Mouse (Mus musculus): ENCODE measurements around the gene Arf3. TPM values are rescaled to one million over a fixed set of nuclear protein-coding genes. Genes with fewer than 3 reads are reported as not detected.

The Arf3 gene
- polyA plus RNA-seq (2012; rRNA removed): 14.4 and 15.5 TPM in 2 replicates

DNA sequence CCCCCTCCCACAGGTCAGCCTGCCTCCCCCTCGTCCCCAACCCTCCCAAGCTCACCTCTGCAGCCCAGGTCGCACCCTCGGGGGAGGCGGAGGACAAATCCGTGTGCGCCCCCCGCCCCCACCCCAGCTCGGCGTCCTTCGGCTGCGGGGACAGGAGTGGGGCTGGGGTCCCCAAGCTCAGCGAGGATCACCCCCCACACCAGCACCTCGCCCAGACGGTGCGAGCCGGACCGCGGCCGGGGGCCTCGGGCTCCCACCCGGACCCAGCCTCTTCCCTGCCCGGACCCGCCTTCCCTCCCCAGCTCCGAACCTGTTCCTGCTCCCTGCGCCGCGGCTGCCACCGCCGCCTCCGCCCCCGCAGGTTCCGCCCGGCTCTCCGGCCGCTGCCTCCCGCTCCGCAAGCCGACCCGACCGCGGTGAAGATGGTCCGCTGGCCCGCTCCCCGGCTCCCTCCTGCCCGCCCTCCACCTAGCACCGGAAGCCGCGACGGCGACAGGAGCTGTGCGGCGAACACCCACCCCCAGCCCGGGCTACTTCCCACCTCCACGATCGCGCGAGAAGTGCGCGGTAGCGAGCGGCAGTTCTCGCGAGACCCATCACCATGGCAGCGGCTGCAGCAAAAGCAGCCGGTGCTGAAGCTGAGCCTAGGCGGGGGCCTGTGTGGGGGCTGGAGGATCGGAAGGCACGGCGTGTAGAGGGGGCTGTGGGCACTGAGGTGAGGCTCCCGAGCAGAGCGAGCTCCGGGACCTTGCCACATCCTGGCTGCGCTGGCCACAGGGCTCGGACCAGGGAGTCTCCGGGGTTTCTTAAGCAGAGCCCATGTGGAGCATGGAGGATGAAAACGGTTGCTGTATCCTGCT, at the start of gene Arf3:
Arf3 (minus strand) TSS at position 545 of the 860 bp plus-strand sequence.

DNA sequence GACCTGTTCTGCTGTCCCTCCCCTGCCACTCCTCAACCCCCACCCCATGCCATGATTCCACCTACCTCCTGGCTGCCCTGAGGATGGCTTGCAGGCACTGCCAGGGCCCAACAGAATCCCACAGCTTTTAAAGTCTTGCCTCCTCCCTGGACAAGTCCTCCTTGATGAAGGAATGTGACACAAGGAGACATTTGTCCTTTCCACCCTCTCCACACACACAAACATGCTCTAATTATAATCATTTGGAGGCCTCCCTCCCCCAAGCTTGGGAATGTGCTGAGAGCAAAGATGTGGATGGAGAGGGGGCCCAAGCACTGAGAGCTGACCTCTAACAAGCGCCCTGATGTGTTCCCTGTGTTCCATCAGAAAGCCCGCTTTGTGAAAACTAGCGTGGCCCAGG, 46.4 kb upstream of the Arf3 start, which contains the start of gene Ddn:
Ddn (minus strand) TSS at position 101 of the 400 bp plus-strand sequence.

DNA sequence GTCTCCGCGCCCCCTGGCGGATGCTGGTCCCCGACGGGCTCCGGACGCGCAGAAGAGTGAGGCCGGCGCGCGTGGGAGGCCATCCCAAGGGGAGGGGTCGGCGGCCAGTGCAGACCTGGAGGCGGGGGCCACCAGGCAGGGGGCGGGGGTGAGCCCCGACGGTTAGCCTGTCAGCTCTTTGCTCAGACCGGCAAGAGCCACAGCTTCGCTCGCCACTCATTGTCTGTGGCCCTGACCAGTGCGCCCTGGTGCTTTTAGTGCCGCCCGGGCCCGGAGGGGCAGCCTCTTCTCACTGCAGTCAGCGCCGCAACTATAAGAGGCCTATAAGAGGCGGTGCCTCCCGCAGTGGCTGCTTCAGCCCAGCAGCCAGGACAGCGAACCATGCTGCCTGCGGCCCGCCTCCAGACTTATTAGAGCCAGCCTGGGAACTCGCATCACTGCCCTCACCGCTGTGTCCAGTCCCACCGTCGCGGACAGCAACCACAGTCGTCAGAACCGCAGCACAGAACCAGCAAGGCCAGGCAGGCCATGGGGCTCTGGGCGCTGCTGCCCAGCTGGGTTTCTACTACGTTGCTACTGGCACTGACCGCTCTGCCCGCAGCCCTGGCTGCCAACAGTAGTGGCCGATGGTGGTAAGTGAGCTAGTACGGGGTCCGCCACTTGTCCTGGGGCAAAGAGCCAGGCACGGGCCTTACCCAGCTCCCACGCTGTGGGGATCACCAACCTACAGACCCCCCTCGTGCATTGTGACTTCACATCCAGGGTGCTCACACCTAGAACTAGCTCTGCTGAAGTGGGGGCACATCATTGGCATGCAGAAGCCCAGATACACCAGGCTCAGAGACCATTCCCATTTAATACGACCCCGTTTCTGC, 26.9 kb upstream of the Arf3 start, which contains the start of gene Wnt1:
Wnt1 (plus strand) TSS at position 197 of the 875 bp plus-strand sequence.

GRCm38 (mm10) chr15:98777762-98778161, 14.7 kb upstream of the Arf3 start, which contains the start of gene Wnt10b:
TSS of gene Wnt10b (minus strand) at chr15:98778150.

DNA sequence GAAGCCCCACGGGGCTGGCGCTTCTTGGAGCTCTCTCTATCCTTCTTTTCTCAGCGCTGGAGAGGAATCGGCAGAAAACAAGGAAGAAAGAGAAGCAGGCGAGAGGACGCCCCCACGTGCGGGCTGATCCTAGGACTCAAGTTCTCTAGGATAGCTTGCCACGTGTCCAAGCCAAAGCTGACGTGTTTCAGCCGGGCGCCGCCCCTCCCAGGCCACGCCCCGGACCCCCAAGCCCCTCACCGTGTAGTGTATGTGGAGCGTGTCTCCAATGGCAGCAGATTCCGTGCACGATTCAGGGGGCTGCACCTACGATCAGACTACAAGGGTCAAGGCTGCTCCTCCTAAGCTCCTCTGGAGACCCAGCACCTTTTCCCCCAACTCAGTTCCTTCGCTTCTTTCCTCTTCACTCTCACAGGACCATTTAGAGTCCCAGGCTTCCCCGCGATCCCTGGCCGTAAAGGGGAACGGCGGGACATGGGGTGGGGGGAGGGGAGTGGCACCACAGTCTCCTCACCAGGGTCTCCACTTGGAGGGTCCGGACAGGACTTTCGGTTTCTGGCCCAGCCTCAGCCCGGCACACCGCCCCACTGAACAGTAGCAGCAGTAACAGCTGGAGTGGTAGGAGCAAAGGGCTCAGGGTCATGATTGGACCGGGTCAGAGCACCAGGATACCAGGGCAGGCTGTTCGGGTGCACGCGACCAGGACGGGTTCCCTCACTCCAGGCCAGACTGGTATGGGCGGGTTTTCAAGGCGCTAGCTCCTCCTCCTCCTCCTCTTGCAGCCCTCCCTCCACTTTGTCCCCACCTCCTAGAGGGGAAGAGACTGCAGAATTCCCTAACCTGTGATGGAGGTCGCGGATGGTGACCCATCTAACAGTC, 35.3 kb downstream of the Arf3 start, which contains the start of gene Fkbp11:
Fkbp11 (minus strand) TSS at position 756 of the 879 bp plus-strand sequence.

DNA sequence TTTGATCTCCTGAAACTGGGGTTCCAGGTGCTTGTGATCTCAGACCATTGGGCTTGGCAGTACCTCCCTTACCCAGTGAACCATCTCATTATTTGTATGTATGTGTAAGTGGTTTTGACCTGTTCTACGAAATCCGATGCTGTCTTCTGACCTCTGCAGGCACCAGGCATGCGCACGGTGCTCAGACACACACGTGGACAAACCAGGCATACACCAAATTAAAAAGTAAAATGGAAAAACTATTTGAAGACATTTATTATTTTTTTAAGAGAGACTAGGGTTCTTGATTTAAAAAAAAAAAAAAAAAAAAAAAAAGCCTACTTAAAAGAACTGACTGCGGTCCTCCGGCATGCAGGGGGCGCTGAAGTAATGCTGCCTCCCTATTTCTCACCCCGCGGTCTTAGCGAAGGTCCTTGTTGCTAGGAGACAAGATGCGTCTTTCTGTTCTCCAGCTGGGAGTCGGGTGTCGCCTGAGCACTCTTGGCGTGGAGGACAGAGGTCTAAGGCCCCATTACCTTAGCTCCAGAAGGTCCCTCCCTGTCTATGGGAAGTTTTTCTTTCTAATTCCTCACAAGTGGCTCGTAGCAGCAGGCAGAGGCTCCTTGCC, 55.1 kb downstream of the Arf3 start, which contains the start of gene Ccdc65:
Ccdc65 (plus strand) TSS at position 442 of the 607 bp plus-strand sequence.

Other genes starting within 250 kb of the Arf3 start
- gene Kansl2, start 228.9 kb downstream of the Arf3 start, polyA plus RNA-seq (2012; rRNA removed): 21.1 and 25.0 TPM in 2 replicates
- gene Ccnt1, start 192.3 kb downstream of the Arf3 start, polyA plus RNA-seq (2012; rRNA removed): 8.6 and 10.0 TPM in 2 replicates
- not detected in 2 replicates for gene 4930415O20Rik, start 192.2 kb downstream of the Arf3 start, polyA plus RNA-seq (2012; rRNA removed)
- gene Adcy6, start 153.1 kb downstream of the Arf3 start, polyA plus RNA-seq (2012; rRNA removed): 11.1 and 13.4 TPM in 2 replicates
- 0.82 and 1.4 TPM in 2 replicates for gene Cacnb3, start 132.4 kb downstream of the Arf3 start, polyA plus RNA-seq (2012; rRNA removed)
- gene Ddx23, start 100.3 kb downstream of the Arf3 start, polyA plus RNA-seq (2012; rRNA removed): 24.9 and 26.3 TPM in 2 replicates
- 0.52 and 0.66 TPM in 2 replicates for gene Rnd1, start 85.8 kb downstream of the Arf3 start, polyA plus RNA-seq (2012; rRNA removed)
- not detected in 2 replicates for gene Ccdc65, start 55.0 kb downstream of the Arf3 start, polyA plus RNA-seq (2012; rRNA removed)
- gene Fkbp11, start 35.0 kb downstream of the Arf3 start, polyA plus RNA-seq (2012; rRNA removed): 63.5 and 71.3 TPM in 2 replicates
- 0.01 and 0.05 TPM in 2 replicates for gene Wnt10b, start 14.9 kb upstream of the Arf3 start, polyA plus RNA-seq (2012; rRNA removed)
- not detected in 2 replicates for gene Wnt1, start 26.6 kb upstream of the Arf3 start, polyA plus RNA-seq (2012; rRNA removed)
- gene Ddn, start 46.3 kb upstream of the Arf3 start, polyA plus RNA-seq (2012; rRNA removed): 0.02 and 0.03 TPM in 2 replicates
- gene Prkag1, start 68.3 kb upstream of the Arf3 start, polyA plus RNA-seq (2012; rRNA removed): 72.8 and 84.3 TPM in 2 replicates
- gene Kmt2d, start 108.0 kb upstream of the Arf3 start, polyA plus RNA-seq (2012; rRNA removed): 5.0 and 5.8 TPM in 2 replicates
- 2.7 and 2.8 TPM in 2 replicates for gene Rhebl1, start 131.3 kb upstream of the Arf3 start, polyA plus RNA-seq (2012; rRNA removed)
- 0.07 and 0.08 TPM in 2 replicates for gene Dhh, start 135.3 kb upstream of the Arf3 start, polyA plus RNA-seq (2012; rRNA removed)
- 6.1 and 7.2 TPM in 2 replicates for gene Lmbr1l, start 155.0 kb upstream of the Arf3 start, polyA plus RNA-seq (2012; rRNA removed)
- gene Tuba1b, start 171.4 kb upstream of the Arf3 start, polyA plus RNA-seq (2012; rRNA removed): 1,378 and 1,502 TPM in 2 replicates
- gene Gm49450, start 190.3 kb upstream of the Arf3 start, polyA plus RNA-seq (2012; rRNA removed): 0.09 and 0.23 TPM in 2 replicates
- 42.3 and 48.3 TPM in 2 replicates for gene Tuba1a, start 190.5 kb upstream of the Arf3 start, polyA plus RNA-seq (2012; rRNA removed)

All from liver, embryonic 14 days (tissue).